Comparison of ENCODE assay signal across 10 mouse cellular contexts in genomic region chr6:146402905-146403642, GRCm38 (mm10).
DNase-seq lines count a peak whose midpoint lies in the region; ATAC-seq lines count a peak whose summit lies in the region.
"Had no signal": no experiment of that assay in that cellular context is flagged by ENCODE, and none has a peak within 500 bp of the region (broad histone marks: within the 10 kb centered on the region; RNA-seq: fewer than 3 reads in every experiment).

No protein-coding gene starts in this region.

- H3K4me2 ChIP-seq in midbrain, embryonic 13.5 days (replicated peaks), result no peak overlapping the region
- no peak overlapping the region for H3K4me2 ChIP-seq in stomach, embryonic 14.5 days (replicated peaks; ENCODE audit: low read depth, low read length)
- no peak overlapping the region for H3K4me2 ChIP-seq in heart, embryonic 11.5 days

- peak; percentile 14 for DNase-seq in embryo, embryonic 11 days
- no peak for DNase-seq in embryo, embryonic 10.5 days (ENCODE audit: low spot score)
- no peak for DNase-seq in midbrain, embryonic 10.5 days (ENCODE audit: low spot score)
- peak; percentile 15 to 54 for DNase-seq in left cerebral cortex, adult 8-10 months (ENCODE audit: low spot score in 2 of 2)
- DNase-seq in adrenal gland, adult 8-10 months, result no peak
- DNase-seq: midbrain, embryonic 14.5 days had no signal

- no peak overlapping the region for H3K27ac ChIP-seq in midbrain, embryonic 13.5 days
- no peak overlapping the region for H3K27ac ChIP-seq in midbrain, embryonic 10.5 days (replicated peaks)
- no peak overlapping the region for H3K27ac ChIP-seq in stomach, embryonic 14.5 days (ENCODE audit: low read length)
- no peak overlapping the region for H3K27ac ChIP-seq in heart, embryonic 11.5 days (ENCODE audit: low read depth, low read length)
- H3K27ac ChIP-seq: layer of hippocampus, adult 2 months had no signal

- no peaks in the 10 kb centered on the region for H3K4me1 ChIP-seq in midbrain, embryonic 13.5 days (replicated peaks)
- H3K4me1 ChIP-seq in midbrain, embryonic 10.5 days, result no peaks in the 10 kb centered on the region
- peaks cover 12% of the 10 kb centered on the region for H3K4me1 ChIP-seq in stomach, embryonic 14.5 days (ENCODE audit: control insufficient read depth, insufficient read depth, low read length)
- H3K4me1 ChIP-seq in heart, embryonic 11.5 days (ENCODE audit: control insufficient read depth, insufficient read depth, low read length), result no peaks in the 10 kb centered on the region; the same call in 1 of the 2 replicates

- H3K4me3 ChIP-seq in midbrain, embryonic 13.5 days (replicated peaks), result no peak overlapping the region
- no peak overlapping the region for H3K4me3 ChIP-seq in midbrain, embryonic 10.5 days
- no peak overlapping the region for H3K4me3 ChIP-seq in stomach, embryonic 14.5 days (ENCODE audit: low read depth, low read length)
- no peak overlapping the region for H3K4me3 ChIP-seq in heart, embryonic 11.5 days (ENCODE audit: low read depth, low read length)
- H3K4me3 ChIP-seq: layer of hippocampus, adult 2 months had no signal

- peak; percentile 34; the same call in 1 of the 2 replicates for ATAC-seq in midbrain, embryonic 13.5 days
- 0 out of 2 replicates have a peak, but pooled peaks have one; percentile 33 for ATAC-seq in stomach, embryonic 14.5 days (ENCODE audit: insufficient number of reproducible peaks, insufficient read depth, low FRiP score, low read depth)
- ATAC-seq in heart, embryonic 11.5 days (replicated peaks; ENCODE audit: insufficient number of reproducible peaks, low FRiP score, low TSS enrichment), result no peak

- no peak overlapping the region for H3K9ac ChIP-seq in midbrain, embryonic 13.5 days (replicated peaks)
- H3K9ac ChIP-seq in stomach, embryonic 14.5 days (replicated peaks; ENCODE audit: low read depth, low read length), result peak overlapping the region; percentile 6; the same call in 1 of the 2 replicates
- H3K9ac ChIP-seq in heart, embryonic 11.5 days (ENCODE audit: low read depth, low read length), result no peak overlapping the region

- H3K36me3 ChIP-seq in midbrain, embryonic 13.5 days, result no peaks in the 10 kb centered on the region
- no peaks in the 10 kb centered on the region for H3K36me3 ChIP-seq in midbrain, embryonic 10.5 days
- no peaks in the 10 kb centered on the region for H3K36me3 ChIP-seq in stomach, embryonic 14.5 days (ENCODE audit: control insufficient read depth, insufficient read depth, low read length)
- H3K36me3 ChIP-seq in heart, embryonic 11.5 days (ENCODE audit: control insufficient read depth, insufficient read depth, low read length), result no peaks in the 10 kb centered on the region

- H3K27me3 ChIP-seq in midbrain, embryonic 13.5 days, result no peaks in the 10 kb centered on the region
- no peaks in the 10 kb centered on the region for H3K27me3 ChIP-seq in midbrain, embryonic 10.5 days (ENCODE audit: low read depth, poor library complexity, severe bottlenecking)
- H3K27me3 ChIP-seq in stomach, embryonic 14.5 days (ENCODE audit: control insufficient read depth, insufficient read depth, low read length), result no peaks in the 10 kb centered on the region
- H3K27me3 ChIP-seq in heart, embryonic 11.5 days (ENCODE audit: control insufficient read depth, insufficient read depth, low read length), result no peaks in the 10 kb centered on the region

- 64% methylated on average over 6 of the region's 6 CpGs for WGBS in midbrain, embryonic 13.5 days
- 71% methylated on average over 6 of the region's 6 CpGs for WGBS in midbrain, embryonic 10.5 days
- 35% methylated on average over 6 of the region's 6 CpGs for WGBS in stomach, embryonic 14.5 days
- WGBS in heart, embryonic 11.5 days (ENCODE audit: insufficient replicate concordance), result 44% methylated on average over 6 of the region's 6 CpGs

- H3K9me3 ChIP-seq in midbrain, embryonic 13.5 days, result no peaks in the 10 kb centered on the region
- no peaks in the 10 kb centered on the region; the same call in 1 of the 2 replicates for H3K9me3 ChIP-seq in midbrain, embryonic 10.5 days (replicated peaks)
- no peaks in the 10 kb centered on the region for H3K9me3 ChIP-seq in stomach, embryonic 14.5 days (ENCODE audit: control insufficient read depth, low read depth, low read length)
- no peaks in the 10 kb centered on the region for H3K9me3 ChIP-seq in heart, embryonic 11.5 days (replicated peaks; ENCODE audit: control insufficient read depth, low read length)

Comparison
In these comparisons a context has a peak if more than half of its experiments do, and no peak if none do; other contexts are left out.
1. DNase-seq: peak in embryo, embryonic 11 days (single experiment) and left cerebral cortex, adult 8-10 months (2 of 2); none in embryo, embryonic 10.5 days (single experiment), midbrain, embryonic 10.5 days (single experiment) and adrenal gland, adult 8-10 months (single experiment).